Mouse (Mus musculus): ENCODE measurements around the gene Klra17.
"Not testable (repeated sequence)": the region's sequence is repeated elsewhere in the genome, so short reads cannot be mapped to it uniquely, and the experiment has no call there.

Gene Klra17

GRCm38 (mm10) chr6:129876549-129876948 lies at the start of gene Klra17:
Klra17 (minus strand) TSS chr6:129876672.
- no peak for DNase-seq

GRCm38 (mm10) chr6:129917476-129917946 lies 41.0 kb upstream of the Klra17 start, which contains the start of gene Klra5:
Klra5 (minus strand) TSS chr6:129917650.
- not testable (repeated sequence) for DNase-seq

DNA sequence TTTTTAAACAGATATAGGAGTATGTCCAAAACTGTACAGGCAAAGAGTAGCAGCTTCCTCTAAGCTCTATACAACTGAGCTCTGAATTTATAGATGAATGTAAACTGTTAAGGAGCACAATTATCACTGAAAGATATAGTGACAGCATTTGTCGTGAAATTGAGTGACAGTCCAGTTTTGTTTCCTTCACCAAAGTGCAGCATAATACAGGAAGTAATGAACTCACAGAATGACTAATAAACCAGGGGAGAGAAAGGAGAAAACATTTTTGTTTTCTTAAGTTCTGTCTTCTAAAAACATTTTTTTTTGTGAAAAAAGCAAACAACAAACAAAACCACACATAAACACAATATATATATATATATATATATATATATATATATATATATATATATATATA lies 40.5 kb upstream of the Klra17 start:
- no peak for DNase-seq

DNA sequence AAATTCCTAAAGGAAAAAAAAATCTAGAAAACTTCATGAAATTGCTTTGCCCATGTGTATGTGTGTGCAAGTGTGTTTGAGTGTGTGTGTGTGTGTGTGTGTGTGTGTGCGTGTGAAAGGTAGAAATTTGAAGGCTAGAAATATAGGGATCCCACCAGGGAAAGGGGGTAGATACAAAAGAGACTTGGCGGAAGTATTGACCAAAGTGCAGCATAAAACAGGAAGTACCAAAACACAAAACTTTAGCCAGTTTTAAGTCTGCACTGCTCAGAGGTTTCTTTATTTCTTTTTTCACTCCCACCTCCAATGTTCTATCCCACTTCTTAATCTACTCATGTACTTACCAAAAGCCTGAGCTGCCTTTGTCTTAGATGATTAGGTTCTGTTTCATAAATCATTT lies 6.1 kb upstream of the Klra17 start:
- no peak for DNase-seq

DNA sequence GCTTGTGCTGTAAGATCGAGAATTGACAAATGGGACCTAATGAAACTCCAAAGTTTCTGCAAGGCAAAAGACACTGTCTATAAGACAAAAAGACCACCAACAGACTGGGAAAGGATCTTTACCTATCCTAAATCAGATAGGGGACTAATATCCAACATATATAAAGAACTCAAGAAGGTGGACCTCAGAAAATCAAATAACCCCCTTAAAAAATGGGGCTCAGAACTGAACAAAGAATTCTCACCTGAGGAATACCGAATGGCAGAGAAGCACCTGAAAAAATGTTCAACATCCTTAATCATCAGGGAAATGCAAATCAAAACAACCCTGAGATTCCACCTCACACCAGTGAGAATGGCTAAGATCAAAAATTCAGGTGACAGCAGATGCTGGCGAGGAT lies 14.1 kb downstream of the Klra17 start, which contains the start of gene Gm17631:
Gene Gm17631, plus strand, starts transcription at position 301 of the 400 bp plus-strand sequence.
- not testable (repeated sequence) for DNase-seq

DNA sequence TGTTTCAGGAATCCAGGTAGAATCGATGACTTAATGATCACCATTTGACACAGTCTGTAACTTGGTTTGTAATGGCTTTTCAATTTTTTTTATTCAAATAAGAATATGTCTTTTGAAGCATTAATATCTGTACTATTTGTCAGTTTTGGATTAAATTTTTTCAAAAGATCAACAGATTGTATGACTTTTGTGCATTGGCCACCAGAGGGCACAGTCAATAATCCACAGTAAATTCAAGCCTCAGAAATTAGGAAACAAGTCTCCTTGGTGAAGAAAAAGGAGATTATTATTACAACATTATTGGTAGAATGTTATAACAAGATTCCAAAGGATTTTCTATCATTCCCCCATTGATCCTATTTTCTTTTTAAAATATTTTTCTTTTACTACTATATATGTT lies 50.9 kb downstream of the Klra17 start:
- no peak for DNase-seq

DNA sequence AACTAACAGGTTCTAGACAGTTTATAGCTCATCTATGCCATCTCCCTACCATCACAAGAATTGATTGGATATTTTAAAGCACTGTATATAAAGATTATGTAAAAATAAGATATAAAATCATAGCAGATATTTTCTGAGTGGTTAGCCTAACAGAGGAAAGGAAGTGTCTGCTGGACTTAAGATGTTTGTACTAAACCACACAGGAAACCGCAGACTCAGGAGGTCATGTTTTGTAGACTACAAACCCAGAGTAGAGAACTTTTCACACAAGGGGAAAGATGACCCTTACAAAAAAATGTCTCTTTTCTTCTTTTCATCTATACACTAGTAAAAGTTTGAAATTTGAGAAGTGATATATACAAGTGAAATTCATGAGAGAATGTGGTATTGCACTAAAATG lies 52.5 kb downstream of the Klra17 start:
- DNase-seq = no peak

GRCm38 (mm10) chr6:129817731-129818130 lies 58.7 kb downstream of the Klra17 start:
- DNase-seq = no peak

DNA sequence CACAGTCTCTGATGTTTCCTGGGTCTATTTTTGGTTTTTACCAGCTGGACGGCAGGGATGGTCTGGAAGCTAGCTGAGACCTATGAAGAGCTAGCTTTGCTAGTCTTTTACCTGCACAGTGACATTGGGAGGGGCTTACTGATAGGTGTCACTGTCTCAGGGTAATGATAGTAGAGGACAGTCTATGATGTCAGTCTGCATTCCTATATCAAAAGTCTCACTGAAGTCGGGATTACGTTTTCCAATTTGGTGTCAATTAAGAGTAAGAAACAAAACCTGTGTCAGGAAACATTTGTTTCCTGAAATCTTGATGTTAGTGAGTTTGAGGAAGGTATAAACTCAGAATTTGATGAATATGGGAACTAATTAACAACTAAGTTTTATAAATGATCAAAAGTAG lies 92.3 kb downstream of the Klra17 start, which contains the start of gene Gm156:
Gene Gm156, minus strand, starts transcription at position 101 of the 400 bp plus-strand sequence.
- not testable (repeated sequence) for DNase-seq
